Mouse (Mus musculus) megakaryocyte-erythroid progenitor cell, adult 5-6 weeks (primary cell): ENCODE measurements around the gene Agpat3. TPM values are rescaled to one million over a fixed set of nuclear protein-coding genes. Genes with fewer than 3 reads are reported as not detected.

Source experiments
- ATAC-seq: replicated peaks from 2 replicates; pipeline ENCODE4 v1.8.0; 2016; ENCODE audit warnings: mild to moderate bottlenecking, inconsistent platforms; ENCODE audit not compliant: severe bottlenecking, poor library complexity, low FRiP score, low TSS enrichment
- total RNA-seq, 2 experiments: library from RNA; stranded (forward) in 1 of 2; stranded (reverse) in 1 of 2; fragments of 200-1000, 215-1000 nt in 1 of 2; fragments of >200 nt in 1 of 2; fragmentation: Nextera tagmentation in 1 of 2; gene quantifications; 2 replicates each; pipeline ENCODE4 v1.2.3; 2014 to 2017

The Agpat3 gene
- total RNA-seq, 2 experiments from 2014 or later, result 22.9 to 23.9 TPM

GRCm38 (mm10) chr10:78276242-78276641 lies 76.0 kb downstream of the Agpat3 start:
- no peak for ATAC-seq

DNA sequence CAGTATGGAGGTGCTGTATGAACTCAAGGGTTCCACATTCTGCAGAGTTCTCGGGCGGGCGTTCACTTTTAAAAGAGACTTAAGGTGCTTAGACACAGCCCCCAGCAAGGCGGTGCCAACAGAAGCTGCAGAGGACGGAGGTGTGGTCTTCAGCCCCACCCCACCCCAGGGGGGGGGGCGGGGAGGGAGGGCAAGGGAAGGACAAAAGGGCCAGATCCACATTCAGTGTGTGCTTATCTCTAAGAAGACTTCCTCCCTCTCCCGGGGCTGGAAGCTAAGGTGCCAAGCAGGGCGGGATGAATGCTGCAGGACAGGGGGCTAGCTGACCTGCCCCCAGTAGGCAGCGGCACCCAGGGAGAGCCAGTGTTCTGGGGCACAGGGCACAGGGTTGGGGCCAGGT lies 79.4 kb downstream of the Agpat3 start:
- peak; percentile 78 for ATAC-seq

DNA sequence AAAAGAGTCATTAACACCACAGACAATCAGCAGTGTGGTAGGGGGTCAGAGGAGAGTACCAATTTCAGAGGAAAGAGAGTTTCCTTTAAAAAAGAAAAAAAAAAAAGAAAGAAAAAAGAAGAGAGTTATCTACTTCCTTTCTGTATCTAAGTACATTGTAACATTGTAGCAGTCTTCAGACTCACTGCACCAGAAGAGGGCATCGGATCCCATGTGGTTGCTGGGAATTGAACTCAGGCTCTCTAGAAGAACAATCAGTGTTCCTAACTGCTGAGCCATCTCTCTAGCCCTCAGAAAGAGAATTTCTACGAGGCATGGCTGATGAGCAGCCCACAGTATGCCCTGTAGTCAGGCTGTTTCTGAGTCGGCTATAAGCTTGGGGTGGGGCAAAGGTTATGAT lies 86.4 kb downstream of the Agpat3 start:
- ATAC-seq, result no peak

- ATAC-seq, result peak; percentile 56
Measured at GRCm38 (mm10) chr10:78264735-78265134, 87.6 kb downstream of the Agpat3 start.

DNA sequence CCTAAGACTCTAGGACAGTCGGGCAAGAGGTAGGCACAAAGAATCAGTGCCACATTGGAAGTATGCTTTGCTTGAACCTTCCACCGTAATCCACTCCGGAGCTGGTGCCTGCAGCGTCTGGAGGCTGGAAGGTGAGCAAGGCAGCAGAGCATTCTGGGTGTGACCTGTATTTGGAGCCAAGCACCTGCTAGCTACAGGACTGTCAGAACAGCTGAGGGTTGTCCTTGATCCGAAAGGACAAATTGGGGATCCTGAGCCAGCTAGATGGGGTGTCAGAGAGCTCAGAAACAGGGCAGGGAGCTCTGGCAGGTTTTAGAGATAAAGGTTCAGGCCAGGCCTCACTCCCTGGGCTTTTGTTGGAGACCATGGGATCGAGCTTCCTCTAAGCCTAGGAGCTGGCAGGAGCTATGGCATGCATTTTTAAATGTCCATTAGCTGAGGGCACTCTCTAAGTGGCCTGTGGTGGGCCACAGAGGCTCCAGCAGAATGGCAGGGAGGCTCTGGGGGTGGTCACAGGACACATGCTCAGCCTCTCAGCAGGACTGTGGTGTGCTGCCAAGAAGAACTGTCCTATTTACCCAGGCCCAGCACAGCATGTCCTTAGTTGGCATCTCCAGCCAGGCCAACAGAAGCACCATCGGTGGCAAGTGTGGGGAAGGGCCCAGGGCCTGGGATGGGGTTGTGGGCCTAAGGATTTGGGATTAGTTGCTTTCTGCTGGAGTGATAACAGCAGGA lies 91.2 kb downstream of the Agpat3 start:
- no peak for ATAC-seq

- ATAC-seq, result no peak
Measured at GRCm38 (mm10) chr10:78260322-78260721, 92.0 kb downstream of the Agpat3 start.

- no peak for ATAC-seq
Measured at GRCm38 (mm10) chr10:78259702-78260101, 92.6 kb downstream of the Agpat3 start.

- ATAC-seq, result no peak
Measured at GRCm38 (mm10) chr10:78259230-78259629, 93.1 kb downstream of the Agpat3 start.

DNA sequence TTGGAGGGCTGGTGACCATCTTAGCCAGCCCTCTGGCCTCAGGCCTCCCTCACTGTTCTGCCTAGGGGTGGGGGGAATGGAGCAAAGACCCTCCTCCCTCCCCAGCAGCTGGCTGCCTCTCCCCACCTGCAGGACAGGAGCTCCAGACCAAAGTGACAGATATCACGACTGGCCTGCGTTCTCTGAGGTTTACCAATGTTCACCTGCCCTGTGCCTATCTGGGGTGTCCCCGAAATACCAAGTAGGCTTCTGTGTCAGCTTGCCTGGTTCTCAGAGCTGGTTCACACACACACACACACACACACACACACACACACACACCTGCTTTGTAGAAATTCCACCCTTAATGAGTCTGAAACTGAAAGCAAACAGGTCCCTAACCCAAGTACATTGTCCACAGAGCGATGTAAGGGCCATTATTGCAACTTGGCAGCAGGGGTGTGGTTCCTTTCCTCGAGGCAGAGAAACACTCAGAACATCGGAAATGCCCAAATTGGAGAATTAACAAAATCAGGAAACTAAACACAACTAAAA lies 94.1 kb downstream of the Agpat3 start:
- ATAC-seq, result no peak

- peak; percentile 47; the same call in 1 of the 2 replicates for ATAC-seq
Measured at GRCm38 (mm10) chr10:78255646-78256059, 96.6 kb downstream of the Agpat3 start.

GRCm38 (mm10) chr10:78247206-78247605 lies 105.1 kb downstream of the Agpat3 start:
- ATAC-seq, result 0 out of 2 replicates have a peak, but pooled peaks have one; percentile 12

- ATAC-seq, result no peak
Measured at GRCm38 (mm10) chr10:78246725-78247124, 105.6 kb downstream of the Agpat3 start.

DNA sequence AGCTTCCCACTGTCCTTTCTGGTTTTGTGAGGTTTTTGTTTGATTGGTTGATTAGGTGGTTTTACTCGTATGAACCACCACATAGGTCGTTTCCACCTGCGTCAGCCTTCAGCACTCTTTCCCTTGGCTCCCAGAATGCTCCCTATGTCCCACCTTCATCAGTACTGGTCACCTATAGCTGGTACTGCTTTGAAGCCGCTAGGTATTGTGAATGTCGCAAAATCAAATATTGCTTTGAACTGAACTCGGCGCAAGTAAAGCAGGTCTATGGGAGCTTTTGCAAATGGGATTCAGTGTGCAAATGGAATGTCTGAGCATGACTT lies 107.1 kb downstream of the Agpat3 start:
- ATAC-seq, result peak; percentile 19

GRCm38 (mm10) chr10:78244438-78245224 lies 107.7 kb downstream of the Agpat3 start, which contains the start of gene Trappc10:
Gene Trappc10 (minus strand): TSS chr10:78244641.
- ATAC-seq, result peak; percentile 87

- peak; percentile 29 for ATAC-seq
Measured at GRCm38 (mm10) chr10:78244058-78244437, 108.2 kb downstream of the Agpat3 start.

DNA sequence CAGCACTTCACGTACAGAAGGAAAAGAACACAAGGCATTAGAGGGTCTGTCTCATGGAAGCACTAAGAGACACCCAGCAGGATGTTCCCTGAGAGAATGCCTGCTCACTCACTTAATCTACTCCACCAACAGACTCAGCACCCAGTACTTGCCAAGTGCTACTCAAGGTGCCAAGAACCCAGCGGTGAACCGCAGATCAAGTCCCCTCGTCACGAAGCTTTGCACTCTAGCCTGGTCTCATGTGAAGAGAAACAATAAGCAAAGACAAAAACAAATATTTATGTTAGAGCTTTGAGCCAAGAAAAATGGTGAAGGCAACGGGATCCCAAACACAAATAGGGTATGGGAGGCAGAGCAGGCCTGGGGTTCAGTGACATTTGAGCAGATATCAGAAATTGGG lies 113.4 kb downstream of the Agpat3 start:
- peak; percentile 38; the same call in 1 of the 2 replicates for ATAC-seq

- ATAC-seq, result no peak
Measured at GRCm38 (mm10) chr10:78238297-78238696, 114.0 kb downstream of the Agpat3 start.

DNA sequence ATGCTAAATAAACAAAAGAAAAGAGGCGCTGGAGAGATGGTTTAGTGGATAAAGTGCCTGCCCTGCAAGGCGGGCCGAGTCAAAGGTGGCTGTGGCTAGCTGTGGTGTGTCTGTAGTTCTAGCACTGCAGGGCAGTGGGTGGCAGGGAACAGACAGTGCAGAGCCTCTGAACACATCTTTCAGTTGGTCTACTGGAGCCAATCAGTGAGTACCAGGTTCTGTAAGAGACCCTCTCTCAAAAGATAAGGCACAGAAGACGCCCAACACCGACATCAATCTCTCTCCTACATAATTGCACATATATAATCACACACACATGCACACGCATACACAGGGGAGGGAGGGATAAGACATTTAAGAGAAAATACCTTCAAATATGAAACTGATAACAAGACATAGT lies 114.5 kb downstream of the Agpat3 start:
- peak; percentile 57 for ATAC-seq

DNA sequence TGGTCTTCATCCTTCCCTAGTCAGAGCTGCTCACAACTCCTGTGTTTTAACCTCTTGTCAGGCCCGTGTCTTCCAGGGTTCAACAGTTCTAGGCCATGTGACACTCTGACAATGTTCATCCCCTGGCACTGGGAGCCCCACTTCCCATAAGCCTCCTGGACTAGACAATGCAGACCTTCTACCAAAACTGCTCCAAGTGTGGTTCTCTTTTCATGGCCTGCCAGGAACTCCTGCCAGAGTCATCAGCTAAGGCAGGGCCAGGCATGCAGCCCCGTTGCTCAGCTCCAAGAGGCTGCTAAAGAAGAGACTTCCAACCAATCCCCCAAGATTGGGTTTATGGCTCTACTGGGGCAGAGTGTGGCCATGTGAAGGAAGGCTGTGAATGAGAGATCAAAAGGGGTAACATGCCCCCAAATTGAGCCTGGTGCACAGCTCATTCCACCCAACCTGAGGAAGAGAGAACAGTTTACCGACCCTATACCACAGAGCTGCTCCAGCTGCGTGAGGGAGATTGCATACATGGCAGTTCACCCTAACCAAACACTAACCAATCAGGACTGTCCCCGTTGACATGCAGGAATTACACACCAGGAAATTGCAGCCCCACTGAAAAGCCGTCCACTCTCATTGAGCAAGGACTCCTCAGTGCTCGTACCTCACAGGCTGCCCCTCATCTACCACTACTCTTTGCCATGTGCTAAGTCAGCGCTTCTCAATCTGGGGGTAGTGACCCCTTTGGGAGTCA lies 115.2 kb downstream of the Agpat3 start:
- ATAC-seq, result peak; percentile 61

- no peak for ATAC-seq
Measured at GRCm38 (mm10) chr10:78233756-78234155, 118.5 kb downstream of the Agpat3 start.
